Mouse (Mus musculus): Measurements from ENCODE around the gene Misp. TPM values are rescaled to one million over a fixed set of nuclear protein-coding genes. Genes with fewer than 3 reads are reported as not detected.

Gene Misp
- polyA plus RNA-seq, 1 experiment = not detected

- no peak overlapping the region for H3K4me3 ChIP-seq (replicated peaks; ENCODE audit: control insufficient read depth, low read depth, low read length)
- H3K4me1 ChIP-seq (ENCODE audit: control insufficient read depth, insufficient read depth, low read length) = peaks cover 6% of the 10 kb centered on the region
- TF ChIP-seq POLR2A (IDR thresholded peaks at IDR 0.05; ENCODE audit: borderline replicate concordance, control insufficient read depth, low read depth, low read length) (no peak), CTCF (IDR thresholded peaks at IDR 0.05; ENCODE audit: control insufficient read depth, insufficient read depth, low read length) (no peak)
- 67% methylated on average over 5 of the region's 5 CpGs for WGBS
- no peak overlapping the region for H3K27ac ChIP-seq (ENCODE audit: control insufficient read depth, insufficient read depth, low read depth, low read length, poor library complexity)
Observed at GRCm38 (mm10) chr10:79846553-79846952, 25.8 kb downstream of the Misp start.

- peaks cover 9% of the 10 kb centered on the region for H3K4me1 ChIP-seq (ENCODE audit: control insufficient read depth, insufficient read depth, low read length)
- no peak overlapping the region for H3K27ac ChIP-seq (ENCODE audit: control insufficient read depth, insufficient read depth, low read depth, low read length, poor library complexity)
- 26% methylated on average over 8 of the region's 8 CpGs for WGBS
- TF ChIP-seq POLR2A (IDR thresholded peaks at IDR 0.05; ENCODE audit: borderline replicate concordance, control insufficient read depth, low read depth, low read length) = no peak
- no peak for TF ChIP-seq CTCF (IDR thresholded peaks at IDR 0.05; ENCODE audit: control insufficient read depth, insufficient read depth, low read length)
- no peak overlapping the region for H3K4me3 ChIP-seq (replicated peaks; ENCODE audit: control insufficient read depth, low read depth, low read length)
Observed at GRCm38 (mm10) chr10:79849941-79850628, 29.3 kb downstream of the Misp start.

- Histone ChIP-seq H3K4me3 (replicated peaks; ENCODE audit: control insufficient read depth, low read depth, low read length) (no peak overlapping the region), H3K4me1 (ENCODE audit: control insufficient read depth, insufficient read depth, low read length) (peaks cover 9% of the 10 kb centered on the region), H3K27ac (ENCODE audit: control insufficient read depth, insufficient read depth, low read depth, low read length, poor library complexity) (no peak overlapping the region)
- no peak for TF ChIP-seq CTCF (IDR thresholded peaks at IDR 0.05; ENCODE audit: control insufficient read depth, insufficient read depth, low read length)
- TF ChIP-seq POLR2A (IDR thresholded peaks at IDR 0.05; ENCODE audit: borderline replicate concordance, control insufficient read depth, low read depth, low read length) = no peak
- WGBS = 63% methylated on average over 3 of the region's 3 CpGs
Observed at GRCm38 (mm10) chr10:79851653-79852052, 30.9 kb downstream of the Misp start.

- 0 out of 2 replicates have a peak overlapping the region, but pooled peaks have one; percentile 86 for H3K27ac ChIP-seq (ENCODE audit: control insufficient read depth, insufficient read depth, low read depth, low read length, poor library complexity)
- no peak for TF ChIP-seq CTCF (IDR thresholded peaks at IDR 0.05; ENCODE audit: control insufficient read depth, insufficient read depth, low read length)
- TF ChIP-seq POLR2A (IDR thresholded peaks at IDR 0.05; ENCODE audit: borderline replicate concordance, control insufficient read depth, low read depth, low read length) = no peak
- H3K4me3 ChIP-seq (replicated peaks; ENCODE audit: control insufficient read depth, low read depth, low read length) = no peak overlapping the region
- H3K4me1 ChIP-seq (ENCODE audit: control insufficient read depth, insufficient read depth, low read length) = peaks cover 14% of the 10 kb centered on the region
- whole genome bisulfite sequencing = 38% methylated on average over 9 of the region's 9 CpGs
Observed at GRCm38 (mm10) chr10:79852107-79852789, 31.5 kb downstream of the Misp start.

GRCm38 (mm10) chr10:79852827-79853226, 32.0 kb downstream of the Misp start:
- TF ChIP-seq POLR2A (IDR thresholded peaks at IDR 0.05; ENCODE audit: borderline replicate concordance, control insufficient read depth, low read depth, low read length) (no peak), CTCF (IDR thresholded peaks at IDR 0.05; ENCODE audit: control insufficient read depth, insufficient read depth, low read length) (no peak)
- H3K27ac ChIP-seq (ENCODE audit: control insufficient read depth, insufficient read depth, low read depth, low read length, poor library complexity) = peak overlapping the region; percentile 86
- 39% methylated on average over 8 of the region's 8 CpGs for WGBS
- H3K4me3 ChIP-seq (replicated peaks; ENCODE audit: control insufficient read depth, low read depth, low read length) = no peak overlapping the region
- peaks cover 16% of the 10 kb centered on the region for H3K4me1 ChIP-seq (ENCODE audit: control insufficient read depth, insufficient read depth, low read length)

GRCm38 (mm10) chr10:79853392-79853791, 32.6 kb downstream of the Misp start:
- Histone ChIP-seq H3K27ac (ENCODE audit: control insufficient read depth, insufficient read depth, low read depth, low read length, poor library complexity) (peak overlapping the region; percentile 86), H3K4me1 (ENCODE audit: control insufficient read depth, insufficient read depth, low read length) (peaks cover 17% of the 10 kb centered on the region), H3K4me3 (replicated peaks; ENCODE audit: control insufficient read depth, low read depth, low read length) (peak overlapping the region; percentile 75)
- WGBS = 1% methylated on average over 15 of the region's 15 CpGs
- TF ChIP-seq POLR2A (IDR thresholded peaks at IDR 0.05; ENCODE audit: borderline replicate concordance, control insufficient read depth, low read depth, low read length) (no peak), CTCF (IDR thresholded peaks at IDR 0.05; ENCODE audit: control insufficient read depth, insufficient read depth, low read length) (no peak)

- Histone ChIP-seq H3K4me1 (ENCODE audit: control insufficient read depth, insufficient read depth, low read length) (peaks cover 17% of the 10 kb centered on the region), H3K27ac (ENCODE audit: control insufficient read depth, insufficient read depth, low read depth, low read length, poor library complexity) (peak within 1 kb of the TSS; percentile 98), H3K4me3 (replicated peaks; ENCODE audit: control insufficient read depth, low read depth, low read length) (peak within 1 kb of the TSS; percentile 95)
- no peak for TF ChIP-seq CTCF (IDR thresholded peaks at IDR 0.05; ENCODE audit: control insufficient read depth, insufficient read depth, low read length)
- peak; percentile 94 for TF ChIP-seq POLR2A (IDR thresholded peaks at IDR 0.05; ENCODE audit: borderline replicate concordance, control insufficient read depth, low read depth, low read length)
- WGBS = under 1% methylated on average over 75 of the region's 75 CpGs
Observed at GRCm38 (mm10) chr10:79853860-79854795, 33.3 kb downstream of the Misp start, which contains the start of gene Ptbp1. Gene Ptbp1, plus strand, starts transcription at chr10:79854427.
